28 mouse cellular contexts compared by ENCODE assay signal in genomic region chr4:44445511-44445910, GRCm38 (mm10).
DNase-seq lines count a peak whose midpoint lies in the region; ATAC-seq lines count a peak whose summit lies in the region.
"Had no signal": no experiment of that assay in that cellular context is flagged by ENCODE, and none has a peak within 500 bp of the region (broad histone marks: within the 10 kb centered on the region; RNA-seq: fewer than 3 reads in every experiment).

No protein-coding gene starts in this region.

- 18% methylated on average over 4 of the region's 4 CpGs for WGBS in hindbrain, embryonic 11.5 days
- WGBS in hindbrain, embryonic 16.5 days = 17% methylated on average over 4 of the region's 4 CpGs
- WGBS in midbrain, embryonic 11.5 days = 31% methylated on average over 4 of the region's 4 CpGs
- WGBS in midbrain, embryonic 15.5 days = 22% methylated on average over 4 of the region's 4 CpGs

- no peak overlapping the region; the same call in 1 of the 2 replicates for H3K27ac ChIP-seq in hindbrain, embryonic 11.5 days (ENCODE audit: low read depth, low read length)
- no peak overlapping the region for H3K27ac ChIP-seq in hindbrain, embryonic 16.5 days (ENCODE audit: low read depth, low read length)
- no peak overlapping the region for H3K27ac ChIP-seq in midbrain, embryonic 11.5 days (ENCODE audit: low read depth, low read length)
- no peak overlapping the region for H3K27ac ChIP-seq in midbrain, embryonic 15.5 days
- H3K27ac ChIP-seq: embryonic facial prominence, embryonic 12.5 days; hindbrain, embryonic 15.5 days; limb, embryonic 12.5 days had no signal

- no peak overlapping the region for H3K4me2 ChIP-seq in hindbrain, embryonic 11.5 days (replicated peaks; ENCODE audit: low read depth, low read length)
- H3K4me2 ChIP-seq in hindbrain, embryonic 16.5 days (ENCODE audit: low read length) = no peak overlapping the region
- H3K4me2 ChIP-seq in midbrain, embryonic 11.5 days = no peak overlapping the region
- H3K4me2 ChIP-seq in midbrain, embryonic 15.5 days = no peak overlapping the region
- H3K4me2 ChIP-seq: embryonic facial prominence, embryonic 12.5 days; heart, embryonic 11.5 days; hindbrain, embryonic 15.5 days; limb, embryonic 12.5 days; liver, embryonic 11.5 days had no signal

- DNase-seq in adrenal gland, postnatal 10 days = peak; percentile 45
- no peak for DNase-seq in adrenal gland, postnatal 4 days (ENCODE audit: low spot score in 2 of 2)
- DNase-seq in hindbrain, embryonic 11.5 days (ENCODE audit: low spot score) = peak; percentile 35
- DNase-seq in midbrain, embryonic 11.5 days (ENCODE audit: low spot score, missing footprints) = no peak
- DNase-seq in retina, postnatal 1 day = peak; percentile 46
- DNase-seq in thymus, postnatal 10 days (ENCODE audit: low spot score in 2 of 2) = no peak
- DNase-seq: cerebellum, adult 2 months; forebrain, postnatal 0 days; gastrocnemius, postnatal 14 days; heart, adult 11 months; heart, postnatal 14 days; kidney, adult 9 months; kidney, postnatal 14 days; liver, postnatal 0 days; lung, postnatal 36 days; right cerebral cortex, postnatal 25 days; spleen, adult 18-20 months; thymus, postnatal 25 days had no signal

- 0 out of 2 replicates have a peak, but pooled peaks cover 2% of the 10 kb centered on the region for H3K4me1 ChIP-seq in hindbrain, embryonic 11.5 days (replicated peaks; ENCODE audit: control insufficient read depth, insufficient read depth, low read length)
- H3K4me1 ChIP-seq in hindbrain, embryonic 16.5 days (ENCODE audit: control insufficient read depth, insufficient read depth, low read depth, low read length) = no peaks in the 10 kb centered on the region
- H3K4me1 ChIP-seq in midbrain, embryonic 11.5 days (ENCODE audit: control insufficient read depth, insufficient read depth, low read length) = peaks cover 3% of the 10 kb centered on the region; the same call in 1 of the 2 replicates
- 0 out of 2 replicates have a peak, but pooled peaks cover 4% of the 10 kb centered on the region for H3K4me1 ChIP-seq in midbrain, embryonic 15.5 days
- H3K4me1 ChIP-seq: embryonic facial prominence, embryonic 12.5 days; limb, embryonic 12.5 days; megakaryocyte, embryonic 14.5 days had no signal

- H3K4me3 ChIP-seq in hindbrain, embryonic 11.5 days (ENCODE audit: low read depth, low read length) = no peak overlapping the region
- no peak overlapping the region for H3K4me3 ChIP-seq in hindbrain, embryonic 16.5 days (ENCODE audit: low read length)
- no peak overlapping the region for H3K4me3 ChIP-seq in midbrain, embryonic 11.5 days (ENCODE audit: low read depth, low read length)
- H3K4me3 ChIP-seq in midbrain, embryonic 15.5 days = no peak overlapping the region
- H3K4me3 ChIP-seq: embryonic facial prominence, embryonic 12.5 days; hindbrain, embryonic 15.5 days; limb, embryonic 12.5 days; megakaryocyte, embryonic 14.5 days had no signal

- H3K9ac ChIP-seq in hindbrain, embryonic 11.5 days (ENCODE audit: low read depth, low read length) = no peak overlapping the region; the same call in 1 of the 2 replicates
- no peak overlapping the region for H3K9ac ChIP-seq in hindbrain, embryonic 16.5 days (ENCODE audit: low read depth, low read length)
- H3K9ac ChIP-seq in midbrain, embryonic 11.5 days (ENCODE audit: low read length) = peak overlapping the region; percentile 16; the same call in 1 of the 2 replicates
- H3K9ac ChIP-seq in midbrain, embryonic 15.5 days = no peak overlapping the region
- H3K9ac ChIP-seq: embryonic facial prominence, embryonic 12.5 days; forebrain, postnatal 0 days; hindbrain, embryonic 15.5 days; limb, embryonic 12.5 days; liver, postnatal 0 days had no signal

- no peaks in the 10 kb centered on the region for H3K36me3 ChIP-seq in hindbrain, embryonic 11.5 days (ENCODE audit: control insufficient read depth, insufficient read depth, low read length)
- H3K36me3 ChIP-seq in hindbrain, embryonic 16.5 days (ENCODE audit: control insufficient read depth, insufficient read depth, low read length) = no peaks in the 10 kb centered on the region
- no peaks in the 10 kb centered on the region for H3K36me3 ChIP-seq in midbrain, embryonic 11.5 days (ENCODE audit: control insufficient read depth, insufficient read depth, low read length)
- no peaks in the 10 kb centered on the region for H3K36me3 ChIP-seq in midbrain, embryonic 15.5 days (replicated peaks)
- H3K36me3 ChIP-seq: embryonic facial prominence, embryonic 12.5 days; hindbrain, embryonic 15.5 days; limb, embryonic 12.5 days had no signal

- no peaks in the 10 kb centered on the region for H3K27me3 ChIP-seq in hindbrain, embryonic 11.5 days (ENCODE audit: control insufficient read depth, insufficient read depth, low read length)
- no peaks in the 10 kb centered on the region for H3K27me3 ChIP-seq in hindbrain, embryonic 16.5 days (replicated peaks; ENCODE audit: control insufficient read depth, insufficient read depth, low read length)
- H3K27me3 ChIP-seq in midbrain, embryonic 11.5 days (ENCODE audit: control insufficient read depth, insufficient read depth, low read length) = no peaks in the 10 kb centered on the region
- H3K27me3 ChIP-seq in midbrain, embryonic 15.5 days (replicated peaks) = no peaks in the 10 kb centered on the region
- H3K27me3 ChIP-seq: embryonic facial prominence, embryonic 12.5 days; hindbrain, embryonic 15.5 days; limb, embryonic 12.5 days had no signal

- H3K9me3 ChIP-seq in hindbrain, embryonic 11.5 days (ENCODE audit: control insufficient read depth, low read length) = no peaks in the 10 kb centered on the region
- no peaks in the 10 kb centered on the region for H3K9me3 ChIP-seq in hindbrain, embryonic 16.5 days (ENCODE audit: control insufficient read depth, low read length)
- H3K9me3 ChIP-seq in midbrain, embryonic 11.5 days (ENCODE audit: control insufficient read depth, low read length) = no peaks in the 10 kb centered on the region
- no peaks in the 10 kb centered on the region for H3K9me3 ChIP-seq in midbrain, embryonic 15.5 days
- H3K9me3 ChIP-seq: embryonic facial prominence, embryonic 12.5 days; hindbrain, embryonic 15.5 days; limb, embryonic 12.5 days; megakaryocyte, embryonic 14.5 days had no signal

- no peak for ATAC-seq in hindbrain, embryonic 11.5 days (ENCODE audit: low FRiP score)
- no peak; the same call in 1 of the 2 replicates for ATAC-seq in hindbrain, embryonic 16.5 days
- no peak for ATAC-seq in midbrain, embryonic 11.5 days (ENCODE audit: low FRiP score)
- ATAC-seq in midbrain, embryonic 15.5 days (replicated peaks) = no peak
- ATAC-seq: CD4-positive, CD25-positive, alpha-beta regulatory T cell, adult 4 months; forebrain, postnatal 0 days; intestine, embryonic 16.5 days; liver, postnatal 0 days had no signal

Comparison
In these comparisons a context has a peak if more than half of its experiments do, and no peak if none do; other contexts are left out.
1. DNase-seq: peak in adrenal gland, postnatal 10 days (single experiment), hindbrain, embryonic 11.5 days (single experiment) and retina, postnatal 1 day (single experiment); none in adrenal gland, postnatal 4 days (0 of 2), midbrain, embryonic 11.5 days (single experiment) and thymus, postnatal 10 days (0 of 2).